Mouse (Mus musculus) spleen, postnatal 36 days (tissue): Measurements from ENCODE around the gene Rsrp1.
A peak's percentile ranks its signal among the peaks of the same experiment; 100 is the strongest.
"Not testable (repeated sequence)": the region's sequence is repeated elsewhere in the genome, so short reads cannot be mapped to it uniquely, and the experiment has no call there.

Source experiments
- DNase-seq, 2 experiments: peaks; one replicate each; pipeline ENCODE4 v3.0.0; 2022; ENCODE audit warnings: low spot score in 2 of 2, mixed read lengths in 1 of 2

Rsrp1 gene

DNA sequence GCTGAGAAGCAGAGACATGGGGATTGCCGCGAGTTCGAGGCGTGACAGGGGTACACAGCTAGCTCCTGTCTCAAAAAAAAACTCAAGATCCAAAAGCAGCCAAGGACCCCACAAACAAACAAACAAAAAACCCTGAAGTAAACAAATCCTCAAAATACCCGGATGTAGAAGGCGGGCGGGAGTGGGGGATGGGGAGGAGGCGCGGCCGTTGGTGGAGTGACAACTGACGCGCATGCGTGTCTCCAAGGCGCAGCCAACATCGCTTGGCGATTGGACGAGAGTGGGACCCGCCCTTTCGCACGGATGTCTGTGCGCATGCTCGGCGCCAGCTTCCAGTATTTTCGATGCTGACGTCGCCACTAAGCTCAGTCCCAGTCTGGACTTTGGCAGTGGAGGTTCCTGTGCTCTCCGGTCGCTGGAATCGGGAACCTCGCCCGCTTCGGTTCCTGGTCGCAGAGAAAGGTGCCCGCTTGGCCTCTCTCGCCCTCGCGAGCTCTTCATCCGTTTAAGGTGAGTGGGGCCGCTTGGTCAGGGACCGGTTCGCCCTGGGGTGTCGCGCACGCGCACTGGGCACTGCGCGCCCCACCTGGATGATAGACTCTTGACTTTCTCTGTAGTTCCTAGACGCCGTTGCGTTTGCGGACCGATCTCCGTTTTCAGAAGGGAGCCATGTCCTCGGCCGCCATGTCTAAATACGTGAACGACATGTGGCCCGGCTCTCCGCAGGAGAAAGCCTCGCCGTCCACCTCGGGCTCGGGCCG lies at the start of gene Rsrp1:
Rsrp1 (plus strand) TSS at position 335 of the 761 bp plus-strand sequence.
- DNase-seq, result peak; percentile 97

DNA sequence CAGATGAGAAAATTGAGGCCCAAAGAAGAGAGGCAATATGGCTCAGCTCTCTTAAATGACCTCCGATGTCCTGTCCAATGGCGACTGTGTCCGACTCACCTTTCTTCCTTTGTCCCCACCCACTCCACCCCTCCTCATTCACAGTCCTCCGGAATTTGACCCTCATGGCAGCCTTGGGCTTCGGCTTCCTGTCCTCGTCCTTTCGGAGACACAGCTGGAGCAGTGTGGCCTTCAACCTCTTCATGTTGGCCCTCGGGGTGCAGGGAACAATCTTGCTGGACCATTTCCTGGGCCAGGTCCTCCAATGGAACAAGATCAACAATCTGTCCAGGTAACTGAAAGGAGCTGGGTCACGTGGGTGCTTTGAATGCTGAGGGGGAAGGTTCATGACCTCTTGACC lies 47.2 kb upstream of the Rsrp1 start:
- no peak for DNase-seq

DNA sequence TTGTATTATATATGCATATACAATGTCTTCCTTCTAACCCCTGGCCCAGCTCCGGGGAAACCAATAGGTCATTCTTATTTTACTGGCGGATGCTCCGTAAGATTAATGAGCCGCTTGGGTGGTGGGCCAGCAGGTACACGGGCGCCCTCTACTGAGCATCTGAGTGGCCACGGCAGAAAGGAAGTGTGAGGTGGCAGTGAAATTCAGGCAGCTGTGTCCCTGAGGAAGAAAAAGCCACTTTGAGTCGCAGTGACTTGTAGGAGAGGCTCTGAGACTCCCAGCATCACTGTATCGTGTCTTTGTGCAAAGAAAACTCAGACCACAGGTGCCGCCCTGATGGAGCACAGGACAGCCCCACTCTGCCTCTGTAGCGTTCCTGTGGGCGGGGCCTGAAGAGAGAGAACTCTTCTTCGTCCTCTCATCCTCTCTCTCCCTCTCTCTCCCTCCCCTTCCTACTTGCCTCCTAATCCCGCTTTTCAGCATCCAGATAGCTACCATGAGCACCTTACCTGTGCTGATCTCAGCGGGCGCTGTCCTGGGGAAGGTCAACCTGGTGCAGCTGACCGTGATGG lies 43.9 kb upstream of the Rsrp1 start:
- DNase-seq, result peak; percentile 63 to 64

DNA sequence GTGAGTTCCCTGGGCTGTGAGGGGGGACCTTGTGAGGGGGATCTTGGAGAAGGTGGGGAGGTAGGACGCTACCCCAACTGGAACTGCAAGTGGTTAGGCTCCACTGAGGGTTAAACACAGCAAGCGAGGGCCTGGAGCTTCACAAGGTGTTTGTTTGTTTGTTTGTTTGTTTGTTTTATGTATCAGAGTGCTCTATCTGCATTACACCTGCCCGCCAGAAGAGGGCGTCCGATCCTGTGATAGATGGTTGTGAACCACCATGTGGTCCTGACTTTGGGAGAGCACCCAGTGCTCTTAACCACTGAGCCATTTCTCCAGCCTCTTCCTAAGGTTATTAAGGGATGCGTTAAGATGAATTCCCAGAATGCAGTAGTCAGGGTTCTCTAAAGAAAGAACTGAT lies 43.4 kb upstream of the Rsrp1 start:
- no peak for DNase-seq

DNA sequence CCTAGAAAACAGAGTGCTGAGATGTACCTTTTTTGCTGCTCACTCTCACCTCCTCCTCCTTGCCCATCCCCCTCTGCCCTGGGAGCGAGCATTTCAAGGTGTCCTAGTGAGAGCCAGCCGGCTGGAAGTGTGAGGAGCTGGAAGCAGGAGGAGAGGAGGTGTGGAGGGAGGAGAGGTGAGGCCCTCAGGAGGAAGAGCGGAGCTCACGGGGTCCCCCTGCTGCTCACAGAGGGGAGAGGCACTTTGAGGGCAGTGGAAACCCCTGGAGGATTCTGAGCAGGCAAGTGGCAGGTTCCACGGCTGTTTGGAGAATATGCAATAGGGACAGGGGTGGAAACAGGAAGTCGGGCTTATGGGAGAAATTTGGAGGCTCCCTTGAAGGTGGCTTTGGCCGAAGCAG lies 40.1 kb upstream of the Rsrp1 start:
- peak; percentile 27 to 48 for DNase-seq

DNA sequence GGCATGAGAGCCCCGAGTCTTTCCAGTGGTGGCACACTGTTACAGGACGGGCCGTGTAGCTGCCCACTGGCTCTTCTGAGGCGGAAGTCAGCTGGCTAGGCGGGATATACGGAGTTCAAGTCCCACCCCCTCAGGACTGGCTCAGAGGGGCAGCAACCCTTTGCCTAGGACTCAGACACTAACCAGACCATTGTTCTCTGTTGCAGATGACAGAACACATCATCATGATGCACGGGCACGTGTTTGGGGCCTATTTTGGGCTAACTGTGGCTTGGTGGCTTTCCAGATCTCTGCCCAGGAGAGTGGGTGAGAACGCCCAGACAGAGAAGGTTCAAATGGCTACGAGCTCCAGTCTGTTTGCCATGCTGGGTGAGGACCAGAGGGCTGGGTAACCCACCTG lies 39.6 kb upstream of the Rsrp1 start:
- DNase-seq, result no peak

DNA sequence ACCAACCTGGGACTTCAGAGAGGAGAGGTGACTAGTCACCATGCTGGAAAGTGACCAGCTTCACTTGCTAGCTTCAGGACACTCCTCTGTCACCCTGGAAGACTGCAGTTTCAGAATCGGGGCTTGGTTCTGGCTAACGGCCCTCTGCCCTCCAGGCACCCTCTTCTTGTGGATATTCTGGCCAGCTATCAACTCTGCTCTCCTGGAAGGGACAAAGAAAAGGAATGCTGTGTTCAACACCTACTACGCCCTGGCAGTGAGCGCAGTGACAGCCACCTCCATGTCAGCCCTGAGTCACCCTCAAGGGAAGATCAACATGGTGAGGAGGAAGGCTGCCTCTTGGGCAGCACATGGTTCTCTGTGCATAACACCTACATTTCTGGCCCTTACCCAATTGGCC lies 39.0 kb upstream of the Rsrp1 start:
- DNase-seq, result no peak

DNA sequence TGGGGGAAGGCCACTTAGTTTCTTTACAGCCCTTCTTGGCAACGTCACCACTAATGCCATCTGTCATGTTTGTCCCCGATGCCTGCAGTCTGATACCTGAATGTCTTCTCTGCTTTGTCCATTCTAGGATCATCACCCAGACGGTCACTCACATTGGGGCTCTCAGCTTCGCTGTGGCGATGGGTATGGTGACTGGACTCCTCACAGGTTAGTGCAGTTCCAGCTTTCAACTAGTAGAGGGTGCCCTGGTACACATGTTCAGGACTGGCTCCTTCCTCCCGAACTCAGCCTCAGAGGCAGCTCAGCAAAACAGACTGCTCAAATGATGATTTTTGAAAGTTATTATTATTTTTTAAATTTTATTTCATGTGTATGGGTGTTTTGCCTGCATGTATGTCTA lies 31.3 kb upstream of the Rsrp1 start:
- peak; percentile 45 to 59 for DNase-seq

DNA sequence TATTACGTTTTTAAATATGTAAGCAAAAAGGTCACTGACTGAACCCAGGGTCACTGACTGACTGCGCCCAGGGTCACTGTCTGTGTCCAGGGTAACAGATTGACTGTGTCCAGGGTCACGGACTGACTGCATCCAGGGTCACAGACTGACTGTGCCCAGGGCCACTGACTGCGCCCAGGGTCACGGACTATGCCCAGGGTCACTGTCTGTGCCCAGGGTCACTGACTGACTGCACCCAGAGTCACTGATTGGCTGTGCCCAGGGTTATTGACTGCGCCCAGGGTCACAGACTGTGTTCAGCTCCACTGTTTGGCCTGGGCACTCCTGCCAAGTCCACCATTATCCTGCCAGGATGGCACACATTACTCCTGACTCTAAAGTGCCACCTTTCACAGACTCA lies 26.1 kb upstream of the Rsrp1 start:
- no peak for DNase-seq

DNA sequence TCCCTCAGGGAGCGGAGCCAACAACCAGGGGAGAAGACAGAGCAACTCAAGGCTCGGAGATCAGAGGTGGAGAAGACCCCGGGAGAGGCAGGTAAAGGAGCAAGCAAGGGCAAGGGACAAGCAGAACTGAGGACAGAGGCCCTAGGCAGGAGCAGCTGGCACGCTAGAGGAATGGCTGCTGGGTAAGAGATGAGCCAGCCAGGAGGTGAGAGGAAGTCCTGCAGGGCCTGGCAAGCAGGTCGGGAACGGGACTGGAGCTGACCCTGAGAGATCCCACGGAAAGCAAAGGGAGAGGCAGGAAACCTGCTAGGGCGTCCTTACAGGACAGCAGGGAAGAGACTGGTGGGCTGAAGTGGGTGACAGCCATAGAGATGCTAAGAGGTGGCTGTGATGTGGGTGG lies 22.3 kb upstream of the Rsrp1 start:
- no peak for DNase-seq

DNA sequence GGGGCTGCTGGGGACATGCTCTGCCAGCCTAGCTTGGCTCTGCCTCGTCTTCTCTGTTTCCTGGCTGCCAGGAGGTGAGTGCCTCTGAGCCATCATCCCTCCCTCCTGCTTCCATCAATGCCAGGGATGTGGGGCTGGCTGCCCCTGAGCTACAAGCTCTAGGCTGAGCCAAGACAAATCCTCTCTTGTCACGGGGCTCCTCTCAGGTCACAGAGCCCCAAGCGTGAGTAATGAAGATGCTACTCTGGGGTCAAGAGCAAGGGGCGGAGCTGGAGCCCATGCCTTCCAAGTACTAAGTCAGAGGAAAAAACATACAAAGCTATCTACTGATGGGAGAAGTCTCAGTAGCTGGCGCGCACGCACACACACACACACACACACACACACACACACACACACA lies 20.3 kb upstream of the Rsrp1 start:
- no peak for DNase-seq

DNA sequence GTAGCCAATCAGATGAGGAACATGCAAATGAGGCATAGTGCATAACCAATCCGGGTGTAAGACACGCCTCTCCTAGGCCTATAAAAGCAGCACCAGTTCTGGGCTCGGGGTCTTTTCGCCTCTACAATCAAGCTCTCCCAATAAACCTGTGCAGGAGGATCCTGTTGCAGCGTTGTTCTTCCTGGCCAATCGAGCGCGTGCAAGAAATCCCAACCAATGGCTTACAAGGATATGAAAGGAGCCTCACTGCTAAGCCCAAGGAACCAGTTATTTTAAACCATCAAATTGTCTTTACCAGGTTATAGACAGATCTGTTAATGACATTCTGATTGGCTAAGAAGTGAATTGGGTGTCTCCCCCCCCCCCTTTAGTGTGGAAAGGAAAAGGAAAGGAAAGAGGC lies 12.0 kb upstream of the Rsrp1 start:
- DNase-seq, result not testable (repeated sequence)

DNA sequence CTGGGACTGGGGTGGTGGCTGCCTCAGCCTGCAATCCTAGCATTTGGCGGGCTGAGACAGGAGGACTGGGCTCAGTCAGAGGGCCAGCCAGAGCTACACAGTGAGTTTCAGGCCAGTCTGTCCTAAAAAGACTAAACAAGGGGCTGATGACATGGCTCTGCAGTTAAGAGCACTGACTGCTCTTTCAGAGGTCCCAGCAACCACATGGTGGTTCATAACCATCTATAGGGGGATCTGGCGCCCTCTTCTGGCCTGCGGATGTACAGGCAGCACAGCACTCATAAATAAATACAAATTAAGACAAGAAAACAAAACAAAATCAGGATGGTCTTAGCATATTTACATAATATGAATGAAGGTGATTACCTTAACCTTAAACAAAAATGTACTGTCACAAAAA lies 10.0 kb upstream of the Rsrp1 start:
- peak; percentile 71 to 78 for DNase-seq

DNA sequence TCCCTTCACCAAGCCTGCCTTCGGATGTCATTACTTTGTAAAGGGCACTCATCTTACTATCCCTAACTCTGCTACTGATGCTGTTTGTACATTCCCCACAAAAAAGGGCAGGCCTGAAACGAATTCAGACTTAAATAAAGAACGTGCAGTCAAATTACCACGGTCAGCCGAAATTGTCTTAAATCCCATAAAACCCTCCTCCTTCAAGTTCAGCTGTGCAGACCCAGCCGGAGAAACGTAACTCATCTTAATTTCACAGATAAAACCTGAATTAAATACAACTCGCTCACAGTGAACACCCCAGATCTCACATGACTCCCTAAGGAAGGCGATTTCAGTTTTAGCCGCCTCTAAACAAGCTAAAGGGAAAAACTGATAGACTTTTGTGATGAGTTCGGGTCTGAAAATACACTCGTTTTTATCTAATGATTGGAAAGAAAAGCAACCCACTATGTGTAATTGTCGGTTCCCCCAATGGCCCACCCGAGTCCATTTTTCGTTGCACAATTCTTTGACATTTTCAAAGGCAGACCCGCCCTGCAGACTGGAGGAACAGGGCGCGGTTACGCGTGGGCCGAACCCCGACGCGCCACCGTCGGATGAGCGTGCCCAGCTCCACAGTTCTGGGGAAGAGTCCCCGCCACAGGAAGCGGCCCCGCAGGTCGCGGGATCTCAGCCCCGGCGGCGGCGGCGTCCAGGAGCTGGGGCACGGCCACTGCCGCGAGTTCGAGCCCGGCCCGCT lies 9.1 kb upstream of the Rsrp1 start:
- peak in 1 of 2 experiments; percentile 70 for DNase-seq

DNA sequence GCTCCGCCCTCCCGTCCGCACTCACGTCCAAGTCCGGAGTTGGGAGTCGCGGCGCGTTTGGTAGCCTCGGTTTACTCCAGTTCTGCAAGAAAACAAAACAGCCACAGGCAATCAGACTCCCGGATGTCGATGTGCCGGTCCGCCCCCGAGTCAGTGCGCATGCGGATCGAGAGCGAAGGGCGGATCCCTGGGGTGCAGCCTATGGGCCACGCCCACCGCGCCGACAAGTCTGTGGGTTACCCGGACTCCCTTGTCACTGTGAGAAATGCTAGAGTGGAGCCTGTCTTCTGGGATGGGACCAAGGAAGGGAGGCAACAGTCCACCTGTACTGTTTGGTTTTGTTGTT lies 8.6 kb upstream of the Rsrp1 start, which contains the start of gene Tmem50a:
Tmem50a (minus strand) TSS at position 161 of the 346 bp plus-strand sequence.
- peak; percentile 96 to 97 for DNase-seq

DNA sequence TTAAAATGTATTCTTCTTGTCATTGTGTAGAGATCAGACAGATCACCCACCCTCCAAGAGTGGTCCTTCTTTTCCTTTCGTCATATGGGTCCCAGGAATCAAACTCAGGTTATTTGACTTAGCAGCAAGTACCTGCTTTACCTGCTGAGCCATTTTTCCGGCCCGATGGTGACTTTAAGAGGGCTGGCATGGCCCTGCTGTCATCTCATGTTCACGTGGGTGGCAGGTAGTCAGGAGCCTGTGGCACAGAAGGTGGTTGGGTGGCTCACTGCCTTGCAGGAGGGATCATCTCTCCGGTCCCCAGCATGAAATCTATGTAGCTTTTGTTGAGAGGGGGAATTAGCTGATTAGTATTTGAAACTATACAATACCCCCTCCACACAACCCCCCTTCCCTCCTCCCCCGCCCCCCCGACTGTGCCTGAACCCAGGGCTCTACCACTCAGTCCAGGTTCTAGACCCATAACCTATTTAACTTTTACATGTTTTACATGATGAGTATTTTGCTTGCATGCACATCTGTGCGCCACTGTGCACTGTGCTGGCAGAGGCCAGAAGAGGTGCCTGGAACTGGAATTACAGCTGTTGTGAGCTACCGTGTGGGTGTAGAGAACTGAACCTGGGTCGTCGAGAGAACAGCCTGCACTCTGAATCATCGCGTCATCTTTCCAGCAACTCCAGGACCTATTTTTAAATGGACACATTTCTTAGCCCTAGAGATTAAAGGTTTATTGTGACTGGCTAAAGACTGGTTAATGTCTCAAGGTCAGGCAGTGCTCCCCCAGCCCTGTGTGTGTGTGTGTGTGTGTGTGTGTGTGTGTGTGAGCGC lies 8.0 kb upstream of the Rsrp1 start:
- no peak for DNase-seq

DNA sequence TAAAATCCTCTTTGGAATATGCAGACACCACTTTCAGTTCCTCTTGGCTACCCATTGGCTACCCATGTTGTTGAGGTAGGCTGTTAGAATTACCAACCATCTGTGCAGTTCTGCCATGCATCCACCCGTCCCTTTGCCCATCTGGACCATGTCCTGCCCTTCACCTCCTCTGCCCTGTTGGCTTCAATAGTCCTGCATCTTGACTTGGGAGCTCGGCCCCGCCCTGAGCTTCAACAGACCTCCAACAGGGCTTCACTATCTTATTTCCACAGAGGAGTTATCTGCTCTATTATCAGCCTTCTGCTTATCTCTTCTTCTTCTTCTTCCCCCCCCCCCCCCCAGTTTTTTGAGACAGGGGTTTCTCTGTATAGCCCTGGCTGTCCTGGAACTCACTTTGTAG lies 6.2 kb upstream of the Rsrp1 start:
- no peak for DNase-seq

DNA sequence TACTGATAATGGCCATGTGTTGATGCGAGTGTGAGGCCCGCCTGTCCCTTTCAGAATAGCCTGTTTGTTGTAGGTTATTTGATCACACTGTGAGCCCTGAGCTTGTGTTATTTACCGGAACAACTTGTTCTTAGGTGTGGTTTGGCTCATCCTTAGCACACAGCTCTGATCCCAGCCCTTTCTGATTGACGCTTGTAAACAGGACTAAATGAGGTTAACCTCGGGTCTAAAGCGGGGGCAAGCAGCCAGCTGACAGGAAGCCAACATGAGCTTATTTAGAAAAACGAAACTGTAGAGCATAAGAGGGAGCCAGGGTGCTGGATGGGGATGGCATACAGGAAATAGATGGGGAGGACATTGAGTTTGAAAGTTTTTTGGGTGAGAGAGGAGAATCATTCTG lies 5.0 kb upstream of the Rsrp1 start:
- DNase-seq, result peak; percentile 73 to 78

DNA sequence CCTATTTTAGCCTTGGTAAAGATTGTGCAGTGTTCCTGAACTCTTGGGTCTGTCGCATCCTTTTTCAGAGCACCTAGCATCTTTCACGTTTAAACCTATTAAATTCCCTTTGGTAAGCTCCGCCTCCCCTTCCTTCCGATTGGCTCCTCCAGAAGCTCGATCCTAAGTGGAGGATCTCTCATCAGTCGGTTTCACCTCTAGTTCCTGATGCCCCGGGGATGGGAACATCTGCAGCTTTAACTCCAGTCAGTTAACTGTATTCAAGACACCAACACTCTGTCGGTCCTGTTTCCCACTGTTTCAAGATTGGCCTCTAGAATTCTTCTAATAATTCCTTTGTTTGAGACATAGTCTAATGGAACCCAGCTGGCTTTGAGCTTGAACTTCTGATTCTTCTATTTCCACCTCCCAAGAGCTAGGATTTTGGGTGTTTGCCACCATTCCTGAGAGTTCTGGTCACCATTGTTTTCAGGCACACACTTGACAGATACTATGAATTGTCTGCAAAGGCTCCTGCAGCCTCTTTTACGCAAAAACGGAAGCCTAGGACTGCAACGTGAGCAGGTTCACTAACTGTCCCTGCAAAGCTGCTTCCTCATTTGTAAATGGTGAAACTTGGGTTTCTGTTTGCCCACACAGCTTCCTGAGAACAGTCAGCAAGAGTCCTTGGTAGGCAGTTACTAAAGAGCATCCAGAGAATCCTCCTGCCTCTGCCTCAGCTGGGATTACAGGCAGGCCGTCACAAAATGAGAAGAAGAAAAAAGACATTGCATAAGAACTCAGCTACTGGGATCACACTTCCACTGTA lies 3.5 kb upstream of the Rsrp1 start:
- DNase-seq, result peak; percentile 82 to 84

DNA sequence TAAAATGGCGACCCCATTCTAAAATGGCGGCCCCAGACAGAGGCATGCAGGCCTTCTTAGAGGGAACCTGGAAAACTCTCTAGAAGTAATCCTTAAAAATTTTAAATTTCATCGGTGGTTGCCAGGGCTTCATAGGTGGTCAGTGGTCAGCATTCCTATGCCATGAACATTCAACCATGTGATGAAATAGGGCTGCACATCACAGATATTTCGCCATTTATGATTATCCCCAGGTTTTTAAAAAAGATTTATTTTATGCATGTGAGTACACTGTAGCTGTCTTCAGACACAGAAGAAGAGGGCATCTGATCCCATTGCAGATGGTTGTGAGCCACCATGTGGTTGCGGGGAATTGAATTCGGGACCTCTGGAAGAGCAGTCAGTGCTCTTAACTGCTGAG lies 2.8 kb upstream of the Rsrp1 start:
- DNase-seq, result no peak

DNA sequence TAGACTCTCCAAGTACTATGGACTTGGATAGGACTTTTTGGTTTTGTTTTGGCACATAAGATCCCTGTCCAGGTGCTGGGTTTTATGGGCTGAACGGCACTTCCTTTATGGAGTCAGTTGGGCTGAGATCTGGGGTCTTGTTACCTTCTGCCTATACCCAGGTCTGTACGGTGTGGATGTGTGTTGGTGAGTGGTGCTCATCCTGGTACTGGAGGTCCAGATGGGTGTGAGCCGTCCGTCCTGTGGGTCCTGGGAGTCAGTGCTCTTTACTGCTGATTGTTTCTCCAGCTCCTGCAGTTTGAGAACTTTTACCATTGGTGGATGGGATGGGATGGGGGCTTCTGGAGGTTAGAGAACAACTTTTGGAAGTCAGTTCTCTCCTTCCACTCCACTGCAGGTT lies 1.7 kb upstream of the Rsrp1 start:
- DNase-seq, result no peak
